Mouse (Mus musculus): ENCODE data around the gene Slc25a11. TPM values are rescaled to one million over a fixed set of nuclear protein-coding genes. Genes with fewer than 3 reads are reported as not detected.

The Slc25a11 gene
- total and polyA plus RNA-seq, 2 experiments: 109 to 118 TPM

DNA sequence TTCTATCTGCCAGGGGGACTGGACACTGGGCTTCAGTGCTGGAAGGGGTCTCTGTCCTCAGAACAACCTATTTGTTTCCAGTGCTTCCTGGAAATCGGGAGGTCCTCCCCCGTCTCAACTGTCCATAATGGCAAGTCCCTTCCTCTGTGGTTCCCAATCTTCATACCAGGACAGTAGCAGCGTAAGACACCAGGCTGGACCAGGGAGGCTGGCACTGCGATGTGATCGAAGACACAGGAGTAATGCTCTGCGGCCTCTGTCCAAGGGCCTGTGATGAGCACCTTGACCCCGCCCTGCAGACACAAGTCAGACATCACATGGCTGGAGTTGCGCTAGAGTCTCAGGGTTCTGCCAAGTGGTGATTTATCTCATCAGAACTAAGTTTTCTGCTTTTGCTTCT, 32.1 kb upstream of the Slc25a11 start:
- H3K27ac ChIP-seq (replicated peaks; ENCODE audit: insufficient read depth, low read depth, low read length): peak overlapping the region; percentile 95
- WGBS: 95% methylated on average over 8 of the region's 8 CpGs
- H3K36me3 ChIP-seq (ENCODE audit: control insufficient read depth, insufficient read depth, low read length): peaks cover 12% of the 10 kb centered on the region

DNA sequence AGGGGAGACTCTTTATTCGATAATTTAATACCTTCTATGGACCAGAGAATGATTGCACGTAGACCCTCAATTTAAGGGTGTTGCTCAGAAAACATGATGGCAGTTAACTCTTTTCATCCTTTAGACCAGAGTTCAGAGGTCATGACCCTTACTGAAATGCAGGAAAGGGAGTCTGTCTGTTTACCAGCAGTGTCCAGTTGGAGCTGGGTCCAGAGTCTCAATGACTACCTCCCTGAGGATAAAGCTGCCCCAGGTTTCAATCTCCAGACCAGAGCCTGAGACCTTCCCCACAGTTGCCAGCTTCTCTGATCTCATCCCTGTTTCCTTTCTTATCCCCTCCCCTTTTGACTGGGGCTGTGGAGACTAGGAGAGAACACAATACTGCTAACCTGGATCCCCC, 31.3 kb upstream of the Slc25a11 start:
- TF ChIP-seq CTCF (IDR thresholded peaks at IDR 0.05; ENCODE audit: low read depth, low read length) (no peak), POLR2A (IDR thresholded peaks at IDR 0.05; ENCODE audit: extremely low read depth, insufficient read depth, low read length) (no peak)
- Histone ChIP-seq H3K27ac (replicated peaks; ENCODE audit: insufficient read depth, low read depth, low read length) (peak overlapping the region; percentile 95), H3K36me3 (ENCODE audit: control insufficient read depth, insufficient read depth, low read length) (peaks cover 14% of the 10 kb centered on the region), H3K27me3 (ENCODE audit: control insufficient read depth, insufficient read depth, low read length) (no peaks in the 10 kb centered on the region), H3K79me2 (ENCODE audit: control insufficient read depth, insufficient read depth, low read length) (no peaks in the 10 kb centered on the region), H3K9ac (ENCODE audit: low read depth, low read length) (0 out of 2 replicates have a peak overlapping the region, but pooled peaks have one; percentile 24), H3K4me3 (ENCODE audit: insufficient read depth, low read depth, low read length) (no peak overlapping the region), H3K4me1 (ENCODE audit: control insufficient read depth, insufficient read depth, low read length) (peaks cover 16% of the 10 kb centered on the region)
- peak; percentile 76 for DNase-seq (ENCODE audit: extremely low read depth, low read depth, low spot score)
- 35% methylated on average over 2 of the region's 2 CpGs for WGBS

More for the DNA sequence above, 32.1 kb upstream of the Slc25a11 start:
- Histone ChIP-seq H3K4me1 (ENCODE audit: control insufficient read depth, insufficient read depth, low read length) (peaks cover 16% of the 10 kb centered on the region), H3K4me3 (ENCODE audit: insufficient read depth, low read depth, low read length) (no peak overlapping the region), H3K79me2 (ENCODE audit: control insufficient read depth, insufficient read depth, low read length) (no peaks in the 10 kb centered on the region), H3K27me3 (ENCODE audit: control insufficient read depth, insufficient read depth, low read length) (no peaks in the 10 kb centered on the region), H3K9ac (ENCODE audit: low read depth, low read length) (no peak overlapping the region)
- no peak for DNase-seq (ENCODE audit: extremely low read depth, low read depth, low spot score)
- TF ChIP-seq CTCF (IDR thresholded peaks at IDR 0.05; ENCODE audit: low read depth, low read length) (no peak), POLR2A (IDR thresholded peaks at IDR 0.05; ENCODE audit: extremely low read depth, insufficient read depth, low read length) (no peak)

DNA sequence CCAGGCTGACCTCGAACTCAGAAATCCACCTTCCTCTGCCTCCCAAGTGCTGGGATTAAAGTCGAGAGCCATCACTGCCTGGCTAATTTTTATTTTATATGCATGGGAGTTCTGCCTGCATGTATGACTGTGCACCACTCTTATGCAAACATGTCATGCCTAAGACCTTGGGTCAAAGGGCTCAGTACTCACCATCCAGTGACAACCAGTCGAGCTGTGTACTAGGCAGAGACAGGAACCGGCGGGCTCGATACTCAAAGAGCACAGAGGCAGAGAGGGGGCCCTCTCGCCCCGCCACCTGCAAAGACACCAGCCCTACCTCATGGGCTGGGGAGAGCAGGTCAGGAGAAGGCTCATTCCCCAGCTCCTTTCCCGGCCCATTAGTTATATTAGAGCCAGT, 30.8 kb upstream of the Slc25a11 start:
- Histone ChIP-seq H3K4me1 (ENCODE audit: control insufficient read depth, insufficient read depth, low read length) (peaks cover 16% of the 10 kb centered on the region), H3K4me3 (ENCODE audit: insufficient read depth, low read depth, low read length) (no peak overlapping the region), H3K9ac (ENCODE audit: low read depth, low read length) (peak overlapping the region; percentile 38; the same call in 1 of the 2 replicates), H3K36me3 (ENCODE audit: control insufficient read depth, insufficient read depth, low read length) (peaks cover 14% of the 10 kb centered on the region), H3K79me2 (ENCODE audit: control insufficient read depth, insufficient read depth, low read length) (no peaks in the 10 kb centered on the region), H3K27me3 (ENCODE audit: control insufficient read depth, insufficient read depth, low read length) (no peaks in the 10 kb centered on the region), H3K27ac (replicated peaks; ENCODE audit: insufficient read depth, low read depth, low read length) (peak overlapping the region; percentile 95)
- TF ChIP-seq POLR2A (IDR thresholded peaks at IDR 0.05; ENCODE audit: extremely low read depth, insufficient read depth, low read length): no peak
- TF ChIP-seq CTCF (IDR thresholded peaks at IDR 0.05; ENCODE audit: low read depth, low read length): no peak
- 37% methylated on average over 9 of the region's 9 CpGs for WGBS
- peak; percentile 71 for DNase-seq (ENCODE audit: extremely low read depth, low read depth, low spot score)

DNA sequence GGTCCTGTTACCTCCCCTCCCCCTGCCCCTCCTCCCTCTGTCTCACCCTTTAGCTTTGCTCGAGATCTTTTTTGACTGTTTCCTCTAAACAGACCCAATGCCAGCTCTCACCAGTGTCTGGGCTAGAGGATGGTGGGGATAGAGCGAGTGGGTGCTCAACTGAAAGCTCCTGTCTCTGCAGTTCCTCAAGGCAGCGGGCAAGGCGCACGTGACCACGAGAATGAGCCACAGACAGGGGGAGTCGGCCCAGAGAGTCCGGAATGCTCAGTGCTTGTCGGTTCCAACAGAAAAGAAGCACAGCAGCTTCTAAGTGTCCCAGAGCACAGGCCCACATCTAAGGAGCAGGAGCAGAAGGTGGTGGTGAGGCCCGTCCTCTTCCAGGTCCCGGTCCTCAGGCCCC, 27.2 kb upstream of the Slc25a11 start:
- DNase-seq (ENCODE audit: extremely low read depth, low read depth, low spot score): no peak
- H3K9ac ChIP-seq (ENCODE audit: low read depth, low read length): no peak overlapping the region
- no peaks in the 10 kb centered on the region for H3K27me3 ChIP-seq (ENCODE audit: control insufficient read depth, insufficient read depth, low read length)
- TF ChIP-seq CTCF (IDR thresholded peaks at IDR 0.05; ENCODE audit: low read depth, low read length) (no peak), POLR2A (IDR thresholded peaks at IDR 0.05; ENCODE audit: extremely low read depth, insufficient read depth, low read length) (no peak)
- H3K4me1 ChIP-seq (ENCODE audit: control insufficient read depth, insufficient read depth, low read length): peaks cover 14% of the 10 kb centered on the region
- H3K27ac ChIP-seq (replicated peaks; ENCODE audit: insufficient read depth, low read depth, low read length): no peak overlapping the region
- peaks cover 4% of the 10 kb centered on the region for H3K36me3 ChIP-seq (ENCODE audit: control insufficient read depth, insufficient read depth, low read length)
- WGBS: 85% methylated on average over 11 of the region's 11 CpGs
- no peaks in the 10 kb centered on the region for H3K79me2 ChIP-seq (ENCODE audit: control insufficient read depth, insufficient read depth, low read length)
- H3K4me3 ChIP-seq (ENCODE audit: insufficient read depth, low read depth, low read length): no peak overlapping the region

DNA sequence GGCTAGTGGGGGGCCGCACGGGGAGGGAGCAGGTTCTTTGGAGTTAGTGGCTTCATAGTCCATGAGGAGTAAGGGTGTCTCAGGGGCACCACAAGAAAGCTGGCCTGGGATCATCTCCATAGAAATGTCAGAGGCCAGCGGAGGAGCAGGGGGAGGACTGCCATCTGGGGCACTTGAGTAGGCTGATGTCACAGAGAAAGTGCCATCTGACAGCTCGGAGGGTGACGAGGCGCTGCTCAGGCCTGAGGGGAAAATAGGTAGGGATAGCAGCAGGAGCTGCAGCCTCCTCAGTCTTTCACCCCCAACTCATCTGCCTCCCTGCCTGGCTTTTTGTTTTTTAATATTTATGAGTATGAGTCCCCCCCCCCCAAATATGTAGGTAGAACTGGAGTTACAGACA, 26.7 kb upstream of the Slc25a11 start:
- Histone ChIP-seq H3K4me3 (ENCODE audit: insufficient read depth, low read depth, low read length) (no peak overlapping the region), H3K9ac (ENCODE audit: low read depth, low read length) (no peak overlapping the region), H3K4me1 (ENCODE audit: control insufficient read depth, insufficient read depth, low read length) (peaks cover 9% of the 10 kb centered on the region), H3K27ac (replicated peaks; ENCODE audit: insufficient read depth, low read depth, low read length) (no peak overlapping the region), H3K27me3 (ENCODE audit: control insufficient read depth, insufficient read depth, low read length) (no peaks in the 10 kb centered on the region), H3K36me3 (ENCODE audit: control insufficient read depth, insufficient read depth, low read length) (peaks cover 4% of the 10 kb centered on the region), H3K79me2 (ENCODE audit: control insufficient read depth, insufficient read depth, low read length) (no peaks in the 10 kb centered on the region)
- 97% methylated on average over 6 of the region's 6 CpGs for WGBS
- no peak for DNase-seq (ENCODE audit: extremely low read depth, low read depth, low spot score)
- TF ChIP-seq CTCF (IDR thresholded peaks at IDR 0.05; ENCODE audit: low read depth, low read length) (no peak), POLR2A (IDR thresholded peaks at IDR 0.05; ENCODE audit: extremely low read depth, insufficient read depth, low read length) (no peak)

DNA sequence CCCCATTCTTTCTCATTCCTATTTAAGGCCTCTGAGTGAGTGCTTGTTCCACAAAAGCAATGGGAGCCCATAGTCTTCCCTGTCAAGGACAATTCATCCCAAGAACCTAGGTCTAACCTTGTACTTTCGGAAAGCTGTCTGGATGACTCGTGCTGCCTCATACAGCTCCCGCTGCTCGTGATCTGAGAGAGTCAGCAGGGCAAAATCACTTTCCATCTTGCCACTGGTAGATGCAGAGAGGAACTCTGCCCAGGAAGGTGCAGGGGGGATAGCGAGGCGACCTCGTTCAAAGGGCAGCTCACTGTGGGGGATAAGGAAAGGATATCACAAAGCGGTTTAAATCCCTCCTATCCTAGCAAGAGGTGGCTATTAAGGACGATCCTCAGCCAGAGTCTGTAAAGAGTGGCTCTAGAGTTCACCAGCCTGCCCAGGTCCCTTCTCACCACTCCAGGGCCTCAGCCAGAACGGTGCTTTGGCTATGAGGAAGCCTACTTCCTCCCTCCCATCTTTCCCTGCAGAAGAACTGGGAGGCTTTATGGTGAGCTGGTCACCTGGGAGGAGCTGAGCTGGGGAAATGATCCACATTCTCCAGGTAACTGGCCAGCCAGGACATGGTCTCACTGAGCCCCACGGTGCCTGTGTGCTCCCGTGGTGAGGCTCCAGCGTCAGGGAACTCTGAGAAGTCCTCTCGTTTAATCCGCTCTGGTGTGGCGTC, 24.2 kb upstream of the Slc25a11 start:
- TF ChIP-seq POLR2A (IDR thresholded peaks at IDR 0.05; ENCODE audit: extremely low read depth, insufficient read depth, low read length): no peak
- no peak for TF ChIP-seq CTCF (IDR thresholded peaks at IDR 0.05; ENCODE audit: low read depth, low read length)
- peaks cover 2% of the 10 kb centered on the region; the same call in 1 of the 2 replicates for H3K4me1 ChIP-seq (ENCODE audit: control insufficient read depth, insufficient read depth, low read length)
- DNase-seq (ENCODE audit: extremely low read depth, low read depth, low spot score): no peak
- H3K27ac ChIP-seq (replicated peaks; ENCODE audit: insufficient read depth, low read depth, low read length): no peak overlapping the region
- H3K36me3 ChIP-seq (ENCODE audit: control insufficient read depth, insufficient read depth, low read length): peaks cover 4% of the 10 kb centered on the region
- H3K4me3 ChIP-seq (ENCODE audit: insufficient read depth, low read depth, low read length): no peak overlapping the region
- H3K9ac ChIP-seq (ENCODE audit: low read depth, low read length): no peak overlapping the region
- H3K79me2 ChIP-seq (ENCODE audit: control insufficient read depth, insufficient read depth, low read length): no peaks in the 10 kb centered on the region; the same call in 1 of the 2 replicates
- no peaks in the 10 kb centered on the region for H3K27me3 ChIP-seq (ENCODE audit: control insufficient read depth, insufficient read depth, low read length)
- 90% methylated on average over 16 of the region's 16 CpGs for WGBS
